Mouse (Mus musculus) brain, embryonic 14.5 days (tissue): ENCODE data around the gene Pcca.

Experiments
- CTCF ChIP-seq: fragments of 200-500 bp; IDR thresholded peaks from 2 replicates; pipeline ENCODE4 v1.5.1; 2012; ENCODE audit warnings: inconsistent platforms, mild to moderate bottlenecking, moderate library complexity, borderline replicate concordance; ENCODE audit not compliant: insufficient read depth, insufficient read length; ENCODE audit errors: extremely low read depth
- POLR2A ChIP-seq: fragments of 200-500 bp; IDR thresholded peaks from 2 replicates; pipeline ENCODE4 v1.6.1; 2012; ENCODE audit warnings: mild to moderate bottlenecking, inconsistent platforms, borderline replicate concordance; ENCODE audit not compliant: poor library complexity, insufficient read depth, insufficient read length, severe bottlenecking; ENCODE audit errors: extremely low read depth

- TF ChIP-seq CTCF (no peak), POLR2A (no peak)
Measured at GRCm38 (mm10) chr14:122825464-122825863, 291.3 kb downstream of the Pcca start.
